Mouse (Mus musculus): ENCODE measurements around the gene Ubac2. TPM values are rescaled to one million over a fixed set of nuclear protein-coding genes. Genes with fewer than 3 reads are reported as not detected.

Ubac2 gene
- total and polyA plus RNA-seq, 3 experiments, result 25.0 to 50.8 (median 37.2) TPM

- Histone ChIP-seq H3K4me3 (ENCODE audit: low read depth, low read length) (no peak overlapping the region), H3K27me3 (ENCODE audit: insufficient read depth, low read length) (no peaks in the 10 kb centered on the region), H3K36me3 (replicated peaks) (peaks cover 65% of the 10 kb centered on the region), H3K9me3 (replicated peaks) (peaks cover 4% of the 10 kb centered on the region), H3K4me1 (ENCODE audit: insufficient read depth, low read depth, low read length) (peaks cover 5% of the 10 kb centered on the region; the same call in 1 of the 2 replicates)
- no peak for TF ChIP-seq POLR2AphosphoS5 (IDR thresholded peaks at IDR 0.05; ENCODE audit: insufficient replicate concordance, low read depth, low read length)
- no peak for TF ChIP-seq GATA2 (IDR thresholded peaks at IDR 0.05; ENCODE audit: borderline replicate concordance, low read depth, low read length)
- TF ChIP-seq CTCF (IDR thresholded peaks at IDR 0.05; ENCODE audit: low read depth, low read length), result no peak
- TF ChIP-seq TAL1 (conservative IDR thresholded peaks at IDR 0.05; ENCODE audit: low read depth, low read length), result no peak
- TF ChIP-seq GATA1 (IDR thresholded peaks at IDR 0.05; ENCODE audit: borderline replicate concordance, low read length), result no peak
- ATAC-seq (ENCODE audit: extremely low read depth, insufficient number of reproducible peaks, low FRiP score, poor library complexity, severe bottlenecking), result no peak
- DNase-seq (ENCODE audit: low spot score), result no peak
Measured at GRCm38 (mm10) chr14:121897773-121898172, 19.4 kb downstream of the Ubac2 start.

GRCm38 (mm10) chr14:121898509-121898908 is 20.1 kb downstream of the Ubac2 start:
- H3K9me3 ChIP-seq (replicated peaks), result peaks cover 4% of the 10 kb centered on the region
- peaks cover 67% of the 10 kb centered on the region for H3K36me3 ChIP-seq (replicated peaks)
- peaks cover 5% of the 10 kb centered on the region; the same call in 1 of the 2 replicates for H3K4me1 ChIP-seq (ENCODE audit: insufficient read depth, low read depth, low read length)
- DNase-seq (ENCODE audit: low spot score) (no peak), ATAC-seq (ENCODE audit: extremely low read depth, insufficient number of reproducible peaks, low FRiP score, poor library complexity, severe bottlenecking) (no peak)
- no peak overlapping the region for H3K4me3 ChIP-seq (ENCODE audit: low read depth, low read length)
- TF ChIP-seq GATA1 (IDR thresholded peaks at IDR 0.05; ENCODE audit: borderline replicate concordance, low read length) (no peak), GATA2 (IDR thresholded peaks at IDR 0.05; ENCODE audit: borderline replicate concordance, low read depth, low read length) (no peak), CTCF (IDR thresholded peaks at IDR 0.05; ENCODE audit: low read depth, low read length) (no peak), TAL1 (conservative IDR thresholded peaks at IDR 0.05; ENCODE audit: low read depth, low read length) (no peak), POLR2AphosphoS5 (IDR thresholded peaks at IDR 0.05; ENCODE audit: insufficient replicate concordance, low read depth, low read length) (no peak)
- H3K27me3 ChIP-seq (ENCODE audit: insufficient read depth, low read length), result no peaks in the 10 kb centered on the region

- TF ChIP-seq TAL1 (conservative IDR thresholded peaks at IDR 0.05; ENCODE audit: low read depth, low read length), result no peak
- TF ChIP-seq GATA1 (IDR thresholded peaks at IDR 0.05; ENCODE audit: borderline replicate concordance, low read length), result no peak
- TF ChIP-seq CTCF (IDR thresholded peaks at IDR 0.05; ENCODE audit: low read depth, low read length), result no peak
- TF ChIP-seq GATA2 (IDR thresholded peaks at IDR 0.05; ENCODE audit: borderline replicate concordance, low read depth, low read length), result no peak
- TF ChIP-seq POLR2AphosphoS5 (IDR thresholded peaks at IDR 0.05; ENCODE audit: insufficient replicate concordance, low read depth, low read length), result no peak
- H3K4me1 ChIP-seq (ENCODE audit: insufficient read depth, low read depth, low read length), result peaks cover 5% of the 10 kb centered on the region; the same call in 1 of the 2 replicates
- H3K27me3 ChIP-seq (ENCODE audit: insufficient read depth, low read length), result no peaks in the 10 kb centered on the region
- peaks cover 4% of the 10 kb centered on the region for H3K9me3 ChIP-seq (replicated peaks)
- H3K4me3 ChIP-seq (ENCODE audit: low read depth, low read length), result no peak overlapping the region
- DNase-seq (ENCODE audit: low spot score) (no peak), ATAC-seq (ENCODE audit: extremely low read depth, insufficient number of reproducible peaks, low FRiP score, poor library complexity, severe bottlenecking) (no peak)
- peaks cover 67% of the 10 kb centered on the region for H3K36me3 ChIP-seq (replicated peaks)
Measured at GRCm38 (mm10) chr14:121899071-121899470, 20.7 kb downstream of the Ubac2 start.

- Histone ChIP-seq H3K4me1 (ENCODE audit: insufficient read depth, low read depth, low read length) (0 out of 2 replicates have a peak, but pooled peaks cover 2% of the 10 kb centered on the region), H3K9me3 (replicated peaks) (peaks cover 4% of the 10 kb centered on the region), H3K27me3 (ENCODE audit: insufficient read depth, low read length) (no peaks in the 10 kb centered on the region), H3K36me3 (replicated peaks) (peaks cover 76% of the 10 kb centered on the region), H3K4me3 (ENCODE audit: low read depth, low read length) (no peak overlapping the region)
- DNase-seq (ENCODE audit: low spot score), result no peak
- no peak for ATAC-seq (ENCODE audit: extremely low read depth, insufficient number of reproducible peaks, low FRiP score, poor library complexity, severe bottlenecking)
- TF ChIP-seq POLR2AphosphoS5 (IDR thresholded peaks at IDR 0.05; ENCODE audit: insufficient replicate concordance, low read depth, low read length) (no peak), CTCF (IDR thresholded peaks at IDR 0.05; ENCODE audit: low read depth, low read length) (no peak), GATA1 (IDR thresholded peaks at IDR 0.05; ENCODE audit: borderline replicate concordance, low read length) (no peak)
Measured at GRCm38 (mm10) chr14:121901511-121901910, 23.1 kb downstream of the Ubac2 start.

DNA sequence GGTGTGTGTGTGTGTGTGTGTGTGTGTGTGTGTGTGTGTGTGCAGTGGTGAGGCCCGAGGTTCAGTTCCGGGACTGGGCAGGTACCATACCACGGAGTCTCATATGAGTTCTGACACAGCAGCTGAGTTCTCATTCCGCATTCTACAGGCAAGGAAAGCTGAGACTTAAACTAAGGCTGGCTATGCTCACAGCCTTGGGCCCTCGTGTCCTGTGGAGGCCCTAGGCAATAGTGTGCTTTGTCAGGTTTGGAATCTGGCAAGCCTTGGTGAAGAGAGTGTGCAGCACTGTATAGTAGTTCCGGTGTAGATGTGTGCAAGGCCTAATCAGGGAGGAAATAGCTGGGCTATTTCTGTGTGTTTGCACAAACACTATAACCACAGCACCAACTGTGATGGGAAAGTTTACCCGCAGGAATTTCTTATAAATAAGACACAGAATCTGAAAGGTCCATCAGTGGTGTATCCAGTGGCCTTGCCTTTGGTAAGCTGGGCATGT is 25.0 kb downstream of the Ubac2 start:
- DNase-seq (ENCODE audit: low spot score), result no peak
- Histone ChIP-seq H3K9me3 (replicated peaks) (peaks cover 4% of the 10 kb centered on the region), H3K27me3 (ENCODE audit: insufficient read depth, low read length) (no peaks in the 10 kb centered on the region), H3K4me1 (ENCODE audit: insufficient read depth, low read depth, low read length) (0 out of 2 replicates have a peak, but pooled peaks cover 2% of the 10 kb centered on the region), H3K4me3 (ENCODE audit: low read depth, low read length) (no peak overlapping the region), H3K36me3 (replicated peaks) (peaks cover 83% of the 10 kb centered on the region)
- ATAC-seq (ENCODE audit: extremely low read depth, insufficient number of reproducible peaks, low FRiP score, poor library complexity, severe bottlenecking), result no peak
- no peak for TF ChIP-seq CTCF (IDR thresholded peaks at IDR 0.05; ENCODE audit: low read depth, low read length)
- TF ChIP-seq GATA1 (IDR thresholded peaks at IDR 0.05; ENCODE audit: borderline replicate concordance, low read length), result no peak
- TF ChIP-seq GATA2 (IDR thresholded peaks at IDR 0.05; ENCODE audit: borderline replicate concordance, low read depth, low read length), result no peak
- no peak for TF ChIP-seq TAL1 (conservative IDR thresholded peaks at IDR 0.05; ENCODE audit: low read depth, low read length)
- no peak for TF ChIP-seq POLR2AphosphoS5 (IDR thresholded peaks at IDR 0.05; ENCODE audit: insufficient replicate concordance, low read depth, low read length)

GRCm38 (mm10) chr14:121904754-121905153 is 26.3 kb downstream of the Ubac2 start:
- Histone ChIP-seq H3K9me3 (replicated peaks) (peaks cover 3% of the 10 kb centered on the region), H3K4me1 (ENCODE audit: insufficient read depth, low read depth, low read length) (0 out of 2 replicates have a peak, but pooled peaks cover 2% of the 10 kb centered on the region), H3K27me3 (ENCODE audit: insufficient read depth, low read length) (no peaks in the 10 kb centered on the region), H3K4me3 (ENCODE audit: low read depth, low read length) (no peak overlapping the region), H3K36me3 (replicated peaks) (peaks cover 84% of the 10 kb centered on the region)
- TF ChIP-seq GATA2 (IDR thresholded peaks at IDR 0.05; ENCODE audit: borderline replicate concordance, low read depth, low read length) (no peak), TAL1 (conservative IDR thresholded peaks at IDR 0.05; ENCODE audit: low read depth, low read length) (no peak), CTCF (IDR thresholded peaks at IDR 0.05; ENCODE audit: low read depth, low read length) (no peak), POLR2AphosphoS5 (IDR thresholded peaks at IDR 0.05; ENCODE audit: insufficient replicate concordance, low read depth, low read length) (no peak), GATA1 (IDR thresholded peaks at IDR 0.05; ENCODE audit: borderline replicate concordance, low read length) (no peak)
- ATAC-seq (ENCODE audit: extremely low read depth, insufficient number of reproducible peaks, low FRiP score, poor library complexity, severe bottlenecking), result no peak
- DNase-seq (ENCODE audit: low spot score), result no peak
